8 mouse cellular contexts compared by ENCODE assay signal in the genomic region with DNA sequence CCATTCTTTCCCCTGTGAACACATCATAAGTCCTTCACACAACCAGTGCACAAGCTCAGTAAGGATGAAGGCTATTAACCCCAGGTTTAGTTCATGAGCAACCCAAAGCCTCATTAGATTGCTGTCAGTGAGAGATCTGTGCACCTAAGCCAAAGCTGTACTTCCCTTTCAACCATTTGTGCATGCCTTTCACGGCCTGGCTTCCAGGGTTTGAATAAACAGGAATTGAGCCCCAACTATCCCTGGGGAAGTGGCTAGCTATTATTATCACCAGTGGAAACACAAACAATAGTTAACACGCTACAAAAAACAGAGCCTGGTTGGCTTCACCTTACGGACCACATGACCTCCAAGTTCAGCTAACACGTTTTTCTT.
DNase-seq lines count a peak whose midpoint lies in the region; ATAC-seq and TF ChIP-seq lines count a peak whose summit lies in the region.

No protein-coding gene starts in this region.

- DNase-seq in heart, adult 18-20 months: peak; percentile 38 to 63
- DNase-seq in lung, postnatal 4 days: peak; percentile 21 to 23
- DNase-seq in lung, postnatal 0 days (ENCODE audit: low spot score): no peak
- peak; percentile 56 to 67 for DNase-seq in heart, adult 9 months (ENCODE audit: low spot score in 2 of 2)
- no peak for DNase-seq in adipocyte (ENCODE audit: low spot score)
- DNase-seq in frontal cortex, postnatal 14 days (ENCODE audit: low spot score in 2 of 2): no peak

- peaks cover 12% of the 10 kb centered on the region; the same call in 1 of the 2 replicates for H3K4me1 ChIP-seq in heart, embryonic 12.5 days (replicated peaks)
- no peaks in the 10 kb centered on the region for H3K4me1 ChIP-seq in lung, postnatal 0 days (ENCODE audit: insufficient read depth, low read depth, low read length)
- H3K4me1 ChIP-seq in midbrain, embryonic 13.5 days (replicated peaks): peaks cover 11% of the 10 kb centered on the region

- H3K9me3 ChIP-seq in heart, embryonic 12.5 days (replicated peaks): no peaks in the 10 kb centered on the region
- no peaks in the 10 kb centered on the region for H3K9me3 ChIP-seq in lung, postnatal 0 days (ENCODE audit: low read length)
- H3K9me3 ChIP-seq in midbrain, embryonic 13.5 days: no peaks in the 10 kb centered on the region

- no peak overlapping the region for H3K4me2 ChIP-seq in heart, embryonic 12.5 days
- no peak overlapping the region for H3K4me2 ChIP-seq in lung, postnatal 0 days (replicated peaks; ENCODE audit: low read depth, low read length)
- H3K4me2 ChIP-seq in midbrain, embryonic 13.5 days (replicated peaks): no peak overlapping the region

- no peaks in the 10 kb centered on the region for H3K36me3 ChIP-seq in heart, embryonic 12.5 days
- no peaks in the 10 kb centered on the region for H3K36me3 ChIP-seq in lung, postnatal 0 days (ENCODE audit: insufficient read depth, low read length)
- no peaks in the 10 kb centered on the region for H3K36me3 ChIP-seq in midbrain, embryonic 13.5 days

- no peak overlapping the region for H3K27ac ChIP-seq in heart, embryonic 12.5 days (ENCODE audit: poor library complexity, severe bottlenecking)
- H3K27ac ChIP-seq in lung, postnatal 0 days (ENCODE audit: low read length): no peak overlapping the region
- H3K27ac ChIP-seq in midbrain, embryonic 13.5 days: peak overlapping the region; percentile 19; the same call in 1 of the 2 replicates

- TF ChIP-seq CTCF in lung, postnatal 0 days (IDR thresholded peaks at IDR 0.05): no peak

- no peak overlapping the region for H3K9ac ChIP-seq in heart, embryonic 12.5 days
- no peak overlapping the region for H3K9ac ChIP-seq in lung, postnatal 0 days (replicated peaks; ENCODE audit: low read depth)
- H3K9ac ChIP-seq in midbrain, embryonic 13.5 days (replicated peaks): no peak overlapping the region

- no peaks in the 10 kb centered on the region for H3K27me3 ChIP-seq in heart, embryonic 12.5 days (replicated peaks)
- H3K27me3 ChIP-seq in lung, postnatal 0 days (replicated peaks; ENCODE audit: insufficient read depth, low read length): no peaks in the 10 kb centered on the region
- peaks cover 78% of the 10 kb centered on the region for H3K27me3 ChIP-seq in midbrain, embryonic 13.5 days

- WGBS in heart, embryonic 12.5 days: 51% methylated on average over 4 of the region's 4 CpGs
- WGBS in lung, postnatal 0 days: 52% methylated on average over 4 of the region's 4 CpGs
- WGBS in midbrain, embryonic 13.5 days: 58% methylated on average over 4 of the region's 4 CpGs

- TF ChIP-seq EP300 in lung, postnatal 0 days (IDR thresholded peaks at IDR 0.05): no peak

- no peak for ATAC-seq in heart, embryonic 12.5 days (ENCODE audit: insufficient number of reproducible peaks, low FRiP score)
- no peak for ATAC-seq in lung, postnatal 0 days
- ATAC-seq in midbrain, embryonic 13.5 days: no peak

- H3K4me3 ChIP-seq in heart, embryonic 12.5 days: no peak overlapping the region
- H3K4me3 ChIP-seq in lung, postnatal 0 days (ENCODE audit: low read depth, low read length): no peak overlapping the region
- H3K4me3 ChIP-seq in midbrain, embryonic 13.5 days (replicated peaks): no peak overlapping the region

Comparison
In these comparisons a context has a peak if more than half of its experiments do, and no peak if none do; other contexts are left out.
1. DNase-seq: peak in heart, adult 18-20 months (2 of 2), lung, postnatal 4 days (2 of 2) and heart, adult 9 months (2 of 2); none in lung, postnatal 0 days (single experiment), adipocyte (single experiment) and frontal cortex, postnatal 14 days (0 of 2).